Mouse (Mus musculus): Measurements from ENCODE around the gene 9530003J23Rik. TPM values are rescaled to one million over a fixed set of nuclear protein-coding genes. Genes with fewer than 3 reads are reported as not detected.
"Not testable (repeated sequence)": the region's sequence is repeated elsewhere in the genome, so short reads cannot be mapped to it uniquely, and the experiment has no call there.

9530003J23Rik gene
- polyA plus RNA-seq, 1 experiment, result 0.33 TPM

- no peak overlapping the region for H3K27ac ChIP-seq (ENCODE audit: control insufficient read depth, insufficient read depth, low read depth, low read length)
- TF ChIP-seq CTCF (IDR thresholded peaks at IDR 0.05; ENCODE audit: control insufficient read depth, insufficient read depth, insufficient replicate concordance, low read depth, low read length), result no peak
- TF ChIP-seq POLR2A (IDR thresholded peaks at IDR 0.05; ENCODE audit: control insufficient read depth, low read depth, low read length), result no peak
- H3K36me3 ChIP-seq (ENCODE audit: control insufficient read depth, insufficient read depth, low read length), result peaks cover 9% of the 10 kb centered on the region
- peak overlapping the region; percentile 83 for H3K4me3 ChIP-seq (ENCODE audit: control insufficient read depth, low read depth, low read length)
- no peaks in the 10 kb centered on the region for H3K27me3 ChIP-seq (ENCODE audit: control insufficient read depth, insufficient read depth, low read length)
- peaks cover 2% of the 10 kb centered on the region; the same call in 1 of the 2 replicates for H3K4me1 ChIP-seq (ENCODE audit: control insufficient read depth, insufficient read depth, low read length)
Measured at GRCm38 (mm10) chr10:117215409-117216131, 22.9 kb downstream of the 9530003J23Rik start.

DNA sequence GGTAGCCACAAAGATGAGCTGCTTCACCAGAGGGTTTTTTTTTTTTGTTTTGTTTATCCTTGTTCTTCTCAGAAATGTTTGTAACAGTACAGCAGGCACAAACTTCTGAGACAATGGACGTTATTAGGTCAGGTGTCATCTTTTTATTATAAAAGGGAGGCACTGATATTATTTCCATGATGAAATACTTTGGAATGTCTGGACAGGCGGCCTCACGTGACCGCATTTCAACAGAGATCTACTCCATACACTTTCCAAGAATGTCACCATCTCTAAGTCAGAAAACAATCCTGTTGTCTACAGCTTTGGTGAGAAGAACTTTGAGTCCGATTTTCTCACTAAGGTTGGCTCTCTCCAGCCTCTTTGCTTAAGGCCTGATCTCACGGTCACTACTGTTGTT, 27.5 kb downstream of the 9530003J23Rik start:
- Histone ChIP-seq H3K4me1 (ENCODE audit: control insufficient read depth, insufficient read depth, low read length) (peaks cover 3% of the 10 kb centered on the region), H3K4me3 (ENCODE audit: control insufficient read depth, low read depth, low read length) (no peak overlapping the region), H3K36me3 (ENCODE audit: control insufficient read depth, insufficient read depth, low read length) (peaks cover 4% of the 10 kb centered on the region), H3K27me3 (ENCODE audit: control insufficient read depth, insufficient read depth, low read length) (no peaks in the 10 kb centered on the region), H3K27ac (ENCODE audit: control insufficient read depth, insufficient read depth, low read depth, low read length) (no peak overlapping the region)
- no peak for TF ChIP-seq CTCF (IDR thresholded peaks at IDR 0.05; ENCODE audit: control insufficient read depth, insufficient read depth, insufficient replicate concordance, low read depth, low read length)
- TF ChIP-seq POLR2A (IDR thresholded peaks at IDR 0.05; ENCODE audit: control insufficient read depth, low read depth, low read length), result no peak

DNA sequence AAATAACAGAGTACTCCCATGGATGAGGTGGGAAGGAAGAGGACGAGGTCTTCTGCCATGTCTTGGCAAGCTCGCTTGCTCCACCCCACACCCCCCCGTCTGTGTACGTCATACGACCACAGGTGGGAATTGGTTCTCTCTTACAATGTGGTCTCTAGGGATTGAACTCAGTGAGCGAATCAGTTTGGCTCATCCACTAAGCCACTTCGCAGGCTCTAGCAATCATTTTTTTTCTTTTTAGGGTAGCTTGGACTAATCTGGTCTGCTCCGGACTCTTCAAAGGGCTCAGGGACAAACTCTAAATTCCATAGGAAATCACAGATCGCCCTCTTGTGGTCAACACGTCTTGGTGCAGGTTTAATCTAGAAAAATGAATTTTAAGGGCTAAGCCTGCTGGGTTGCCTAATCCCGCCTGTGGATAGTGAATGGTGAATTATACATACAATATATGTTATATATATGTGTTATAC, 29.0 kb downstream of the 9530003J23Rik start:
- Histone ChIP-seq H3K27ac (ENCODE audit: control insufficient read depth, insufficient read depth, low read depth, low read length) (no peak overlapping the region), H3K36me3 (ENCODE audit: control insufficient read depth, insufficient read depth, low read length) (peaks cover under 1% of the 10 kb centered on the region; the same call in 1 of the 2 replicates), H3K27me3 (ENCODE audit: control insufficient read depth, insufficient read depth, low read length) (no peaks in the 10 kb centered on the region), H3K4me3 (ENCODE audit: control insufficient read depth, low read depth, low read length) (peak overlapping the region; percentile 5), H3K4me1 (ENCODE audit: control insufficient read depth, insufficient read depth, low read length) (peaks cover 3% of the 10 kb centered on the region)
- TF ChIP-seq CTCF (IDR thresholded peaks at IDR 0.05; ENCODE audit: control insufficient read depth, insufficient read depth, insufficient replicate concordance, low read depth, low read length) (peak; percentile 28; the same call in 1 of the 2 replicates), POLR2A (IDR thresholded peaks at IDR 0.05; ENCODE audit: control insufficient read depth, low read depth, low read length) (no peak)

DNA sequence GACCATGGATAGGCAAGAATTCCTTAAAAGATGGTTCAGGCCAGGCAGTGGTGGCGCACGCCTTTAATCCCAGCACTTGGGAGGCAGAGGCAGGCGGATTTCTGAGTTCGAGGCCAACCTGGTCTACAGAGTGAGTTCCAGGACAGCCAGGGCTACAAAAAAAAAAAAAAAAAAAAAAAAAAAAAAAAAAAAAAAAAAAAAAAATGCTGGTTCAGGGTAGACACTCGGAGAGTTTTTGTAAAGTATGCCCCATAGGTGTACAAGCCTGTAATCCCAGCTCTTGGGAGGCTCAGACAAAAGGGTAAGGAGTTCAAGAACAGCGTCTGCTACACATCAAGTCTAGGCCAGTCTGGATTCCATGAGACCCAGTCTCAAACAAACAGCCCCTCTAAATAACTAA, 29.7 kb downstream of the 9530003J23Rik start:
- not testable (repeated sequence) for H3K4me3 ChIP-seq (ENCODE audit: control insufficient read depth, low read depth, low read length); H3K36me3 ChIP-seq (ENCODE audit: control insufficient read depth, insufficient read depth, low read length); H3K27me3 ChIP-seq (ENCODE audit: control insufficient read depth, insufficient read depth, low read length); H3K27ac ChIP-seq (ENCODE audit: control insufficient read depth, insufficient read depth, low read depth, low read length); H3K4me1 ChIP-seq (ENCODE audit: control insufficient read depth, insufficient read depth, low read length)

DNA sequence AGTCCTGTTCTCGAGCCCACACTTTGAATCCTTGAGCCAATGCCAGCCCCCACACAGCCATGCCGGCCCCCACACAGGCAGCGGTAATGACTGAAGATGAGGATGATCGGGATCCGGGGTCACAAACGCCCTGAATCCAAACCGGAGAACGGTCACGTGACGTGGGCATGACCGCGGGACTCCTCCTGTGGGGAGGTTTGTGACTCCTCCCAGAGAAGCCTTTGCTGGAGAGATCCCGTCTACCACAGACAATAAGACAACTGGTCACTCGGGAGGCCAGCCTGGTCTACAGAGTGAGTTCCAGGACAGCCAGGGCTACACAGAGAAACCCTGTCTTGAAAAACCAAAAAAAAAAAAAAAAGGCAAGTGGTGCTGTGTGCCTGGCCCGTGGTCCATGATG, 30.3 kb downstream of the 9530003J23Rik start:
- H3K27ac ChIP-seq (ENCODE audit: control insufficient read depth, insufficient read depth, low read depth, low read length), result no peak overlapping the region
- no peaks in the 10 kb centered on the region for H3K27me3 ChIP-seq (ENCODE audit: control insufficient read depth, insufficient read depth, low read length)
- H3K36me3 ChIP-seq (ENCODE audit: control insufficient read depth, insufficient read depth, low read length), result no peaks in the 10 kb centered on the region
- TF ChIP-seq POLR2A (IDR thresholded peaks at IDR 0.05; ENCODE audit: control insufficient read depth, low read depth, low read length), result no peak
- TF ChIP-seq CTCF (IDR thresholded peaks at IDR 0.05; ENCODE audit: control insufficient read depth, insufficient read depth, insufficient replicate concordance, low read depth, low read length), result no peak
- peaks cover 3% of the 10 kb centered on the region for H3K4me1 ChIP-seq (ENCODE audit: control insufficient read depth, insufficient read depth, low read length)
- peak overlapping the region; percentile 76 for H3K4me3 ChIP-seq (ENCODE audit: control insufficient read depth, low read depth, low read length)

DNA sequence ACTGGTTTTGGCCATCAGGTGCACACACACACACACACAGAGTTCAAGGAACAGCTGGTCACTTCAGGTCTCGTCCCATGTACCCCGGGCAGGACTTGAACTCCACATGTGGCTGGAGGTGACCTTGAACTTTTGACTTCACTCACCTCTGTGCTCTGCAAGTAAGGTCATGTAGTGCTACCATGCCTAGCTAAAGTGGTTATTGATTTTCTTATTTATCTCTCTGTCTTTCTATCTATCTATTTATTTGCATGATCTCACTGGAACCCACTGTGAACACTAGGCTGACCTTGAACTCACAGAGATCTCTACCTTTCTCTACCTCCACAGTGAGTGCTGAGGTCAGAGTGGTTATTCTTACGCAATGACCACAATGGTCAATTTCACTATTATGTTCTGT, 32.4 kb downstream of the 9530003J23Rik start:
- TF ChIP-seq CTCF (IDR thresholded peaks at IDR 0.05; ENCODE audit: control insufficient read depth, insufficient read depth, insufficient replicate concordance, low read depth, low read length), result no peak
- TF ChIP-seq POLR2A (IDR thresholded peaks at IDR 0.05; ENCODE audit: control insufficient read depth, low read depth, low read length), result no peak
- Histone ChIP-seq H3K4me3 (ENCODE audit: control insufficient read depth, low read depth, low read length) (no peak overlapping the region), H3K27ac (ENCODE audit: control insufficient read depth, insufficient read depth, low read depth, low read length) (no peak overlapping the region), H3K27me3 (ENCODE audit: control insufficient read depth, insufficient read depth, low read length) (no peaks in the 10 kb centered on the region), H3K36me3 (ENCODE audit: control insufficient read depth, insufficient read depth, low read length) (no peaks in the 10 kb centered on the region), H3K4me1 (ENCODE audit: control insufficient read depth, insufficient read depth, low read length) (peaks cover 3% of the 10 kb centered on the region)

DNA sequence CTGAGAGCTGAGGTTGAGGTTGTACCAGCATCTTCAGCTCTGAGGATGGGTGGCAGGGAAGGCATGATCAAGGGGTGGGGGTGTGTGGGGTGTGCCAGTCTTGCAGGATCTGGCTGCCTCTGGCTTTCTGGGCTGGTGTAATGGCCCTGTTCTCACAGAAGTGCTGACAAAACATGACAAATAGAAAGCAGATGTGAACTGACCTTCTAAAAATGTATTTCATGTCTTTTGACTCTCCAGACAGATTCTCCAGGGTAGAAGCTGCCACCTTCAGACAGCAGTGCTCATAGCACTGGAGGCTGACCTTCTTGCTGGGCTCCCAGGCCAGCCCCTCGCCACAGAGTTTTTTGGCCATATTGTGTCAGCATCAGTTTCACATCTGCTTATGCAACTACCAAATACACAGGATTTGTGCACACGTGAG, 34.9 kb downstream of the 9530003J23Rik start:
- no peak overlapping the region for H3K27ac ChIP-seq (ENCODE audit: control insufficient read depth, insufficient read depth, low read depth, low read length)
- no peaks in the 10 kb centered on the region for H3K36me3 ChIP-seq (ENCODE audit: control insufficient read depth, insufficient read depth, low read length)
- H3K4me3 ChIP-seq (ENCODE audit: control insufficient read depth, low read depth, low read length), result no peak overlapping the region

More for the DNA sequence above, 34.9 kb downstream of the 9530003J23Rik start:
- Histone ChIP-seq H3K27me3 (ENCODE audit: control insufficient read depth, insufficient read depth, low read length) (no peaks in the 10 kb centered on the region), H3K4me1 (ENCODE audit: control insufficient read depth, insufficient read depth, low read length) (peaks cover 3% of the 10 kb centered on the region)
- no peak for TF ChIP-seq POLR2A (IDR thresholded peaks at IDR 0.05; ENCODE audit: control insufficient read depth, low read depth, low read length)
- no peak for TF ChIP-seq CTCF (IDR thresholded peaks at IDR 0.05; ENCODE audit: control insufficient read depth, insufficient read depth, insufficient replicate concordance, low read depth, low read length)

All from testis, adult 2 months (tissue).